Mouse (Mus musculus): ENCODE measurements around the gene Stau1.
"Not testable (repeated sequence)": the region's sequence is repeated elsewhere in the genome, so short reads cannot be mapped to it uniquely, and the experiment has no call there.

Gene Stau1

DNA sequence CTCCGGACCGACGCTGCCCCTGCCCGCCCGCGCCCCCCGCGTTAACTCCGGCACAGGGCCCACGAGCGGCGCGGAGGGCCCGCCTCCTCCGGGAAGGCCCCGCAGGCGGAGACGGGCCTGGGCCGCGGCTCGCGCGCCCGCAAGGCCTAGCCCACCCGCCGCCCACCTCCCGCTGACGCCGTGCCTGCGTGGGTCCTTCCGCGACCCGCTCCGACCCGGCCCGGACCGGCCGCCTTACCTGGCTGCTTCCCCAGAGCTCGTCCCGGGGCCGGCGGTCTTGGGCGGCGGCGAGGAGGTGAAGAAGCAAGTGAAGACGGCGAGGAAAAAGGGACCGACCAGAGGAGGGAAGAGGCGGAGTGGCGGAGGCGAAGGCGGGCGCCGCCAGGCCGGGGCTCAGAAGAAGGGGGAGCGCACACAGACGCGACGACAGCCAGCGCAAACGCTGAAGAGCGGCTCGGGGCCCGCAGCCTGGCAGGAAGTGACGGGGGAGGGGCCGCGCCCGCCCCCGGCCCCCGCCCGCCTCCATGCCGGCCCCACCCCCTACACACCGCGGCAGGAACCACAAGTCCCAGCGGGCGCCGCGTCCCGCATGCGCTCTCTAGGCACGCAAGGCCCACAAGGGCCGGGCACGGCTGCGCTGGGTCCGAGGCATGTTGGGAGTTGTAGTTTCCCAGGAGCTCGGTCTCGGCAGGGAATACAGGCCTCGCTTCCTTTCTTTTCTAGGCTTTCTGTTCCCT, at the start of gene Stau1:
Gene Stau1 (minus strand): TSS at position 504 of the 737 bp plus-strand sequence.
- DNase-seq, result peak; percentile 94 to 95

DNA sequence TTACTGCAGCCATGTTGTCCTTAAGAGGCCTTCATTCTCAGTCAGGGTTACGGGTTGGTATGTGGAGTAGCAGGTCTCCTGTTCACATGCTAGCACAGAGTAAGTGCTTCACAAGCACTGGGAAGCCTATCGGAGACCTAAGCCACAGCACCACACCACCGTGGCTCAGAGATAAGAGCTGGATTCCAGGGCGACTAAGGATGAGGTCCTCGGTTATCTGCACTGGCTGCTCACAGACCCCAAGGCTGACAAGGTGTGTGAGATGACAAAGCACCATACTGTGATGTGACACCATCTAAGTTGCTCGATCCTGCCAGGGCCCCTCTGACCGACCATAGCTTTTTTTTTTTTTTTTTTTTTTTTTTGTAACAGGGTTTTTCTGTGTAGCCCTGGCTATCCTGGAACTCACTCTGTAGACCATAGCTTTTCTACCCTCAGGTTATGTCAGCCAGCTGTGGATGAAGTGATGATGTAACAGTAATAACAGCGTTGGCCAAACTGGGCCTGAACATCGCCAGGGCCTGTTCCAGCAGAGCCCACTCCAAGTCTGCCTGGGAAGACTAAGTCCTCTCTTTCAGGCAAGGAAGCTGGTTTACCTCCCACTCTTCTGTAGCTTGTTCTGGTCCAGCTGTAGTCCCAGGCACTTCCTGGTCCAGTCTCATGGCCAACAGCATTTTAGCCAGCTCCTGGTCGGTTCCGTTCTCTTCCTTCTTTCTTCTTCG, 47.5 kb upstream of the Stau1 start:
- DNase-seq, result no peak

DNA sequence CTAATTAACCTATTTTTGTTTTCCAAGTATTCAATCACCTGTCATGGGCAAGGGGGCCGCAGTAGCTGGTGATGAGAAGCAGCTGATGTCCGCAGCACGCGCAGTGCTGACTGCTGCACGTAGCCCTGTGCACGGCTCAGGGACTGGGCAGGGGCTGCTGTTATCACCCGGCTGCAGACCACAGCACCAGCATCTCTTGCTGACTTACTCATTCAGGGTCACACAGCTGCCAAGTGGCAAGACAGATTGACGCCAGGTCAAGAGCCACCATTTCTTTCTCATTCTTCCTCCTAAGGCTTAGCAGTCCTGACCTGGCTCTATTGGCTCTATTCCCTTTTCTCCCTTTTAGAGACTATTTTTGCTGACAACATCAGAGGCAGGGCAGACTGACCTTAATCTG, 43.3 kb upstream of the Stau1 start:
- DNase-seq, result no peak

DNA sequence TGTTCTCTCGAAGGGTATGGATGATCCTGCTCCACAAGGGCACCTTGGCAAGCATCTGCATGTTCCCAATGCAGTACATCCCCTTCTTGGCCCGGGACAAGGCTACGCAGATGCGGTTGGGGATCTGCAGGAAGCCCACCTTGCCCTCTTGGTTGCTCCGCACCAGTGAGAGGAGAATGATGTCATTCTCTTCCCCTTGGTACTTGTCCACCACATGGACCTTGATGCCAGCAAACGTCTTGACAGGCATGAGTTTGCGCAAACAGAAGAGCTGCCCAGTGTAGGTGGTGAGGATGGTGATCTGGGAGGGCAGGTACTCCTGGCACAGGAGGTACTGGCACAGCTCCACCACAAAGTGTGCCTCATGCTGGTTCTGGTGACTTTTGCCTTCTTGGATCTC, 42.6 kb upstream of the Stau1 start:
- DNase-seq, result no peak

DNA sequence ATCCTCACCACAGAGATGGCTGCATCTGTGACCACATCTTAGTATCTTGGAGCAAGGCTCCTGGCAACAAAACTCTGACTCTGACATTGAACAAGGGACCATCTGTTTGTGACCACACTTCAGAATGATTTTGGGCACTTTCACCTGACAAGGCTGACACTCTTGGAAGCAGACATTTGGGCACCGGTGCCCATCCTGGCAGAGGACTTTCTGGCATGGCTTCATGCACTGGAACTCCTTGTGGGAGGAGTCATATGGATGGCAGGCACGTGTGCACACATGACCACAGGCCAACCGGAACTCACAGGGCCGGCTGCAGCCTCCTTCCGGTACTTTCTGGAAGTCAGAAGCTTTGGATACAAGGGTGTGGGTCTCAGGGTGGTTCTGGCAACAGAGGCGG, 42.2 kb upstream of the Stau1 start:
- DNase-seq, result no peak

DNA sequence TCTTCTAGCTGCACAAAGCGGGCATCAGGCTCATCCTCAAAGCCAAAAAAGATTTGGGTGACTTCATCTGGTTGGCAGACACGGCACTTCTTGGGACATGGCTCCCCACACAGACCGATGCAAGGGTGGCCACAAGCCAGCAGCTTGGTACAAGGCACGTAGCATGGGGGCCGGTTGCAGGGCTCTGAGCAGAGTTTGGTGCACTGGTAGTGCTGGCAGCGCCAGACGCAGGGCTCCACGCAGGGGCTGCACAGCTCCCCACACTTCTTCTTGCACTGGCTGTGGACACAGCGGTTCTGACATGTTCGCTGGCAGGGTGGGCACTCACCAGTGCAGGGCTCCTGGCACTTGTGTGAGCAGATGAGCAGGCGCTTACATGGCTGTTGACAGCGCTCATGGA, 41.6 kb upstream of the Stau1 start:
- no peak for DNase-seq

DNA sequence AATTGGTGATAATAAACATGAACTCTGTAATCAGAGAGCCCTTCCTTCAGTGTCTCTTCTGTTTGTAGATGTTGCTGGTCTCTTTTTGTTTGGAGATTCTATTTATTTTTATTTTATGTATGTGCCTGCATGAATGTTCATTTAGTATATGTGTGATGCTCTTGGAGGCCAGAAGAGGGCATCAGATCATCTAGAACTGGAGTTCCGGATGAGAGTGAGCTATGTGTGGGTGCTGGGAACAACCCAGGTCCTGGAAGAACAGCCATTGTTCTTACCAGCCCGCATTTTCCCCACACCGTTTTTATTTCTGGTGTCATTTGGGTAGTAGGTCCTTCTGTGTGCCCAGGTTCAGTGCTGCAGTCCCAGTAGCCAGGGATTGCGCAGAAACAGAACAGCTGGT, 34.4 kb upstream of the Stau1 start:
- no peak for DNase-seq

DNA sequence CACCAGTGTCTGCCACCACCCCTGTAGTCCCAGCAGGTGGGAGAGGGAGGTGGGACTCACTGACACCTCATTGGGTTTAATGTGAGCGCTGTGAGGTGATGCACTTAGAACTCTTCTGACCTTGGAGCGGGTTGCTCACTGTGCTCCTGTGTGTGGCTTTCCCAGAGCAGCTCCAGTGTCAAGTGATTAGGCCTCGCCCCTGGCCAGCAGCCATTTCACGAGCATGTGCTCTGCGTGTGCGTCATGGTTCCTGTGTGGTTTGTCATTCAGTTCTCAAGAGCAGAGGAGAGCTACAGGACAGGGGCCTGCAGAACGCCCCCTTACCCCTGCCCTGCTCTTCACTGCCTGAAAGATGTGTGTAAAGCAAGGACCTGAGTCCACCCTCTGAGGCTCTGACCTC, 32.5 kb upstream of the Stau1 start:
- no peak for DNase-seq

DNA sequence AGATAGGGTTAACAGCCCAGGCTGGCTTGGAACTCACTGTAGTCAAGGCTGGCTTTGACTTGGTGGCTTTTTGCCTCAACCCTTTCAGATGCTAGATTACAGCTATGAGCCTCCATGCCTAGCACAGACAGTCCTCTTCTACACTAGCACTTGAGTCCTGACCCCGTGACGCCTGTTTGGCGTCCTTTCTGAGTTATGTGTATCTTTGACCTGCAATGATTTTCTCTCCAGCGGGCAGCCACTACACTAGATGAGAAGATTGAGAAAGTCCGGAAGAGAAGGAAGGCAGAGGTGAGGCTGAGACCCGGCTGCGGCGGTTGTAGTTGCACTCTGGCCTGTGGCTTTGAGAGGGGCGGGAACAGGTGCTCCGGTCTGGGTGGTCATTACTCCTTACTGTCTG, 23.3 kb upstream of the Stau1 start:
- DNase-seq, result no peak

DNA sequence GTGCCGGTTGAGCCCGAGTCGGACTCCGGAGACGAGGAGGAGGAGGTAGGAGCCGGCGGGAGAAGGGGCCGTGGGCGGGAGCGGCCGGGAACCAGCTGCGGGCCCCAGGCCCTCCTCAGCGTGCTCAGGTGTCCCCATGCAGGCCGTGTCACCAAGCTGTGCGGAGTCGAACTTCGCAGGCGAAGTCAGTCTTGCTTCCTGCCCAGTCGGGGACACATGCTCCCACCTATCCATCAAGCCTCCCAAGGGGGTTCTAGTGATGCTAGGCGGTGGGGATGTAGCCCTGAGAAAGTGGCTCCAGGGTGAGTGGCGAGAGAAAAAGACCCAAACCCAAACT, 19.3 kb upstream of the Stau1 start:
- DNase-seq, result no peak

DNA sequence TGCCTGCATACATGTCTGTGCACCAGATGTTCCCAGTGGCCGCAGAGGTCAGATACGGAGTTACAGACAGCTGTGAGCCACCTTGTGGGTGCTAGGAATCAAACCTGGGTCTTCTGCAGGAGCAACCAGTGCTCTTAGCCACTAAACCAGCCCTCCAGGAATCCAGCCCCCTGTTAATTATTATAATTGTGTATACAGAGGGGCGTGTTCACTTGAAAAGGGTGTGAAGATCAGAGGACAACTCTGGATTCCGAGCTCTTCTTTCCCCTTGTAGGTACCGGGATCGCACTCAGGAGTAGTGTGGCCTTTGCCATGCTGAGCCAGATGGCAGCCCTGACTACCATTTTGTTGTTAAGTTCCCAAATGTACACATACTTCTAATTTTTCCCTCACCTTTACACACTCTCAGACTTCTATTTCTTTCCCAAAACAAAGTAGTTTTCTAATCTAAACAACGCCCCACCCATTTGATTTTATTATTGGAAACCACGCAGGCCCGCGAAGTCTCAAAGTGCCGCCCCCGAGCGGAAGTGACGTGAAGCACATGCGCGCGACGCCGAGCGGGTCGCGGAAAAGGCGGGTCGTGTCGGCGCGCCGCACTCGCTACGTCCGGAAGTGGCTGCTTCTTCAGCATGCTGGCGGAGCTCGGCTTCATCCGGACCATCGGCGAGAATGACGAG, 18.7 kb upstream of the Stau1 start, which contains the start of gene Ddx27:
Gene Ddx27 (plus strand): TSS at position 492 of the 680 bp plus-strand sequence.
- peak; percentile 95 to 96 for DNase-seq

DNA sequence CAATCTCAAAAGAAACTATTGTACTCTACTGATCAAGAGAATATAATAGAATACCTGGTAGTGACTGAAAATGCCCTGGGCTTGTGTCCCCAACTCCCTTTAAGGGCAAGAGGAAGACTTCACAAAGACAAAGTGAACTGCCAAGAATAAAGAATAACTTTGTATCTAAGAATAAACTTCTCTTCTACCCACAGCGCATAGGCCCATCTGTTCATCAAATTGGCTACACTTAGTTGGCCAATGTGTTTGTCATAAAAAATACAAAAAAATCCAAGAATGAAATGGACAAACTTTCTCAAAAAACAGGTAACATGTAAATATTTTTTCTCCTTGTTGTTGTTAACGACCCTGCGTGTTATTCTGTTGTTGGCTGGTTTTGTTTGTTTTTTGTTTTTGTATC, 14.4 kb upstream of the Stau1 start:
- no peak for DNase-seq

DNA sequence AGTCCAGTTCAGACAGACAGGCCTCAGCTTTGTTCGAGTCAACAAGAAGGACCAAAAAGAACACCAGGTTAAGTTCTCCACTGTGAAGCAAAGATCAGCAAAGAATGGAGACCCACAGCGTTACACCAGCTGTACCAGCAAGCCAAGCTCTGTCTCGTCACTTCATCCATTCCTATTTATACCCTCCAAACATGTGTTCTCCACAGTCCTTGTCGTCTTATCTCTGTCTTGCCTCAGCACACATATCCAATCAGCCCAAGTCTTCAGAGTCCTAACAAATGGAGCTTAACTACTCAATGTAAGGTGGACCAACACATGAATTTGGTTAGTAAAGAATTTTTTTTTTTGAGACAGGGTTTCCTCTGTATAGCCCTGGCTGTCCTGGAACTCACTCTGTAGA, 13.4 kb upstream of the Stau1 start:
- DNase-seq, result no peak

DNA sequence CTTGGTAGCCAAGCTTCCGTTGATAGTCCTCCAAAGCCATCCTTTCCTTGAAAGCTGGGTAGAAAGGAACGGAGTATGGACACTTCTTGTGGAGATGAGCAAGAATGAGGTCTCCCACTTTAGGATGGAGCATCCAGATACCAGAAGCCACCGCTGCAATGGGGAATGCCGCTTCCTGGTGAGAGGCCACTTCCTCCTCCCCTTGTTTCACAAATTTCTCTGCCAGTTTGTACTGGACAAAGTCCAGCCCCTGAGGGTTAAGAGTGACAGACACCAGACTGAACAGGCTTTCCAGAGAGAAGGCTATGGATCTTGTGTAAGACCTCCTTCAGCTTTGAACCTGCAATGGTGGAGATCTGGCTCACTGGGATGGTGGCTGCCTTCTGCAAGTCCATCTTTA, 11.5 kb upstream of the Stau1 start:
- DNase-seq, result not testable (repeated sequence)

DNA sequence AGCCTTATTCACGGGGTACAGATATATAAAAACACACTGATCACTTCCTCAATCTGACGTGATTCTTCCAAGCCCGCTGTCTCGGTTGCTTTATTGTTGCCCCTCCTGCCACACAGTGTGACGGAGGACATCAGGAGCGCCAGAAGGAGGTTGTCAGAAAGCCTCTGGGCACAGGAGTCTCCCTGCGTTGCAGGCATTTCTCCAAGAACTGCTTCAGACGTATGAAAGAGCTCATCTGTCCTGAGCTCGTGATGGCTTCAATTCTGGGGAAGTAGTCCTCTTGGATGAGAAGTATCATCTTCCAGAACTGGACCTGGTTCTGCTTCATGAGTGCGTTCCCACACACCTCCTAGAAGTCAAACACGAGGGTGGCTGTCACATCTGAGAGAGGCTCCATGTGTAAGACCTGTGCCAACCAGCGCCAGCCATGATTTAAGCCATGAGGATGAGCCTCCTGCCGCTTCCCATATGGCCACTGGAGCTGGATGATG, 10.9 kb upstream of the Stau1 start:
- no peak for DNase-seq

DNA sequence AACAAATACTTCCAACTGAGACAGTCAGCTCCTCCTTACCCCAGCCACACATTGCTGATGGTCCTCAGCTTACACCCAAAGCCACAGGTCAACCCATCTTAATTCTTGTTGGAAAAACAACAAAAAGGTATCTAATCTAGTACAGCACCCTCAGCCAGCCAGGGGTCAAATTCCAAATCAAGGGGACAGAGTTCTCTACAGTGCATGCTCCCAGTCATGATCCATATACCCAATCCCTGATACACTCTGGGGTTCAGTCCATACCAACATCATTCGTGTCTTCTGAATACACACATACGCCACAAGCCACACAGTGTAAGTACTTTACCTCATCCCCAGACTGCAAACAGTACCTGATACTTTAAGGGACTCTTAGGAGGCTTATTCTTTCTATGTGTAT, 10.3 kb upstream of the Stau1 start:
- no peak for DNase-seq

DNA sequence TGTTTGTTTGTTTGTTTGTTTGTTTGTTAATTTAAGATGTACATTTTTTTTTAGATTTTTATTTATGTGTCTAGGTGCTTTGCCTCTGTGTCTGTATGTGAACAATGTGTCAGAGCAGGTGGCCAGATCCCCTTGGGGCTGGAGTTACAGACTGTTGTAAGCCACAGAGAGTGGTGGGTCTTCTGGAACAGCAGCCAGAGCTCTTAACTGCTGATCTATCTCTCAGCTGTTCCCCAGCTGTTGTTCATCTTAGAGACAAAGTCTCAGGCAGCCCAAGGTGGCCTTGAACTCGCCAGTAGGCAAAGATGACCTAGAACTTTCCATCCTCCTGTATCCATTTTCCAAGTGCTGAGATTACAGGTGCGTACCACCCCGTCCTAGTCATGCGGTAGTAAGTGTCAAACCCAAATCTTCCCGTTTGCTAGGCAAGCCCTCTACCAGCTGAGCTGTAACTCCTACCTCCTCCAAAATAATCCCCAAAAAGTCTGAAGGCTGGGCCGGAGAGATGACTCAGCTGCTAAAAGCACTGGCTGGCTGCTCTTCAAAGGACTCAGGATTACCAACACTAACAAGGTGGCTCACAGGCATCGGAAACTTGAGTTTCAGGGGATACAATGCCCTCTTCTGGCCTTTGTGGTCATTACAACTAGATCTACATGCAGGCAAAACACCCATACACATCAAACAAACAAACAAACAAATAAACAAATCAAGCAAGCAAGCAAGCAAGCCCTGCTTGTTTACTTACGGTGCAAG, 8.2 kb upstream of the Stau1 start:
- DNase-seq, result peak; percentile 80 to 82

DNA sequence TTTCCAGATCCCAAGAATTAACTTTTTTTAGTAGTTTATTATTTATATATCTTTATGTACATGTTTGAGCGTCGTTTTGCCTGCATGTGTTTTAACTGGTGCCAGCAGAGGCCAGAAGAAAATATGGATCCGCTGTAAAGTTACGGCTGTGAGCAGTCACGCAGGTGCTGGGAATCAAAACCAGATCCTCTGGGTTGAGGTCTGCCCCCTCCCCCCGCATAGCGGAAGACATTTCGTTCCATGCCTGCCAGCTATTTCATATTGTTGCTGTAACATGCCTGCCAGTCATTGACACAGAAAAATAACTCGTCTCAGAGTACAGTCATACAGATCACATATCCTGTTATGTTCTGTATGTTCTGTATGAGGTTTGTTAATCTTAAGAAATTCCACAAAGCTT, 5.4 kb upstream of the Stau1 start:
- DNase-seq, result no peak

DNA sequence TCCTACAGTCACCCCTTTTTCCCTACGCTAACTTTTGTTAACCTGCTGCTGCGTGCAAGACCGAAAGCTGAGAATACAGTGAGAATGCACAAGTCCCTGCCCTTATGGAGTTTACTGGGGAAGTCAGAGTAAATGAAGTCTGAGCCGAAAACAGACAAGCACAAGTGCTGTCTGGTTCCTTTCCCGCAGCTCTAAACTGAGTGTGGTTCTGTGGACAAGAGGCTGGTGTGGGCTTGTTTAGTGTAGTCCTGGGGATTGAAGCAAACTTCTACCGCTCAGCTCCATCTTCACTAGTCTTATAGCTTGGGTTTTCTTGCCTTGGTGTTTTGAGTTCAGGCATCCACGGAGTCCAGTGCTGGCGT, 415 bp upstream of the Stau1 start:
- DNase-seq, result no peak

DNA sequence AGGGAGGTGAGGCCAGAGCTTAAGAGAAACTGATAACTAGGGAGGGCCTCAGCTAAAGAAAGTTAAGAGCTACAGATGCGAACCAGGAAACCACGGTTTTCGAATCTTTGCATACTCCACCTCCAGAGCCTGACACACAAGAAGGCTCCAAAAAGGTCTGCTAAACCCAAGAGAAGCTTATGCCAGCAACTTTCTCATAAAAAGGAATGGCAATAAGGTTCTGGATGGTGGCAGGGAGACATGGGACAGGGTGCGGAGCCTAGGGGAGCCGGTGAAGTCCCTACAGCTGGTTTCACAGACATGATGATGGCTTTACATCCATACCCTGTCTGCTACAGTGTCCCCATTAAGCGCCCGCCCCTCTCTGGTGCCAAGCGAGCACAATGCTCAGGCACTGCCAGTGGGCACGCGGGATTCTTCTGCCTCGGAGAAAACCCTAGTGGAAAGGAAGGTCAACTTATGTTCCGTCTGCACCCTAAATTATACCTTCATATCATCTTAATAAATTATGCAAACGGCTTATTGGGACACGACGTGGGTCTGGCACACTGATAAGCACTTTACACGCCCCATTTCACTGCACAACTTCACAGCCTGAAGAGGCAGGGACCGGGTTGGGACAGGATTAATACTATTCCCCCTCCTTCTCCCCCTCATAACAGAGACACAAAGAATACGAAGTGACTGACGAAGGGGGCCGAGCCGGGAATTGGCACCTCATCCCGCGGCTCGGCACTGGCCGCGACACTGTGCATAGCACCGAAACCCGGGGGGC, 891 bp downstream of the Stau1 start:
- DNase-seq, result peak; percentile 33 to 45

DNA sequence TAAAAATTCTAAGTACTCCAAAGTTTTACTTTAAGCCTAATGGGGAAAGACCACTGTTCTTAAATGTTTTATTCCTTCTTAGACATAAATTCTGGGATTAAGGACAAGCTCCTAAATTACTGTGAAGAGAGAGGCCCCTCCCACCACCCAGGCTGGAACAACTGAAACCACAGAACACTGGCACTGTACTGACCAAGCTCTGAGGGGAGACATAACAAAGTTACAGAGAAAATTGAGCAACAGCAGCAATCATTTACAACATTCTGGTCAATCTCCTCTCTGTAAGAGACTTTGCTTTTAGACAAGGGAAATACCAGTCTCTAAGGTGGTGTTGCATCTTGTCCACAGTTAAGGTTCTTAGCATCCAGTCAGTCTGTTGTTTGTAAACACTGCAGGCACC, 4.2 kb downstream of the Stau1 start:
- no peak for DNase-seq

DNA sequence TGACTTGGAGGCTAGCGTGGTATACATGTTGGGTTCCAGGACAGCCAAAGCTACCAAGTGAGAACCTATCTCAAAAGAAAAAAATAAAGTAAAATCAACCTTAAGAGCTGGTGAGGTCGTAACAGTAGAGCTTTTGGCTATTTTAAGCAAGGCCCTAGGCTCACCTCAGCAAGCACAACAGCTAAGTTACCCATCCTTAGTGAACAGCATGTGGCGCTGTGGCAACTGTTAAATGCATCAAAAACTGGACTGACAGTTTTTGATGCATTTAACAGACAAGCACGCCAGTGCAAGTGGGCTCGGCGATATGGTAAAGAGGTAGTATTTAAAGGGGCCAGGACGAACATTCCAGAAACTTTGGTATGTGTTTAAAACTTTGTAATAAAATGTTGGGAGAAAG, 5.2 kb downstream of the Stau1 start:
- DNase-seq, result no peak

All from B cell, adult 2 months (primary cell).